Mouse (Mus musculus): Measurements from ENCODE around the gene Grm4. TPM values are rescaled to one million over a fixed set of nuclear protein-coding genes. Genes with fewer than 3 reads are reported as not detected.
A peak's percentile ranks its signal among the peaks of the same experiment; 100 is the strongest.

Grm4 gene
- total and polyA plus RNA-seq, 3 experiments = not detected

DNA sequence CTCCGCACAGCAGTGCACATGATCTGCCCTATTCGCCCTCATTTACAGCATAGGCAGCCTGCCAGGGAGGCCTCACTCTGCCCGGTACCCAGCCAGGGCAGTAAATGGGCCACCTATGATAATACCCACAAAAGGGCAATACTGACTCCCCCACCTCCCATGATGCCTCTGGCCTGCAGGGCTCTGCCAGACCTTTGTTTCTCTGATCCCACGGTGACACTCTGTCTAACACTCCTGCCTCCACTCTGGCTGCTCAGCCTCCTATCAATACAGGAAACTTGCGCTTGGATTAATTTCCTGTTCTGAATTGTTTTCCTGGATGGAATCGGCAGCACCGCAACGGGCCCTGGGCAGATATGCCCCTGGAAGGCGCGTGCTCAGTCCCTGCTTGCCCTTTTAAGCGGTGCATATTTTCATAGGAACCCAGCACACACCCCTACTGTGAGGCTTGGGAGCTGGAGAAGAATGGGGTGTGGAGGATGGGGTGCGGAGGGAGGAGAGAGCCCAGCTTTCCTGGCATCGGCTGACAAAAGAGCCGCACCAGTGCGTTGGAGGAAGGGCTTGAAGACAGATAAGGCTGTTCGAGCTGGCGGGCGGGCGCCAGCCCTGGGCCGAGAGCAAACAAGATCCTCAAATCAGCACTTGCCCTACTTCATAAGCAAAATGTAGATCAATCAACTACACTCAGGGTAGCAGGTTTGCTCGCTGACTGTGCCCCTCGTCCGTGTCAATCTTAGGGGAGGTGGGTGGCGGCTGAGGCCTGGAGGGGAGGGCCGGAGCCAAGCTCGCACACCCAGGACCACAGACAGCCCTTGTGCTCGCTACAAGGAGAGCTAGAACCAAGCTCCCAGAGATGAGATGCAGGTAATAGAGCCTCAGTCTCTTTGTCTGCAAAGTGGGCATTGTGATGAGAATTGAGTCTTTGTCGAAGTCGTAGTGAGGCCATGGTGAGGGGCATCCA lies 40.8 kb downstream of the Grm4 start:
- DNase-seq (ENCODE audit: extremely low read depth) = no peak
- Histone ChIP-seq H3K4me1 (ENCODE audit: control insufficient read depth in 1 of 2, insufficient read depth in 2 of 2) (no peaks in the 10 kb centered on the region), H3K4me2 (ENCODE audit: insufficient read depth, low read depth, poor library complexity, severe bottlenecking) (no peak overlapping the region), H3K9me3 (replicated peaks; ENCODE audit: low read length) (peaks cover 5% of the 10 kb centered on the region), H3K36me3 (replicated peaks in 1 of 2; ENCODE audit: control insufficient read depth in 1 of 2, insufficient read depth in 1 of 2, low read length in 1 of 2) (no peaks in the 10 kb centered on the region), H3K9ac (ENCODE audit: insufficient read depth, low read depth) (no peak overlapping the region), H3K79me2 (replicated peaks; ENCODE audit: control insufficient read depth, extremely low read depth, insufficient read depth, poor library complexity, severe bottlenecking) (no peaks in the 10 kb centered on the region), H3K27ac (ENCODE audit: insufficient read depth, low read depth) (no peak overlapping the region), H3K27me3 (replicated peaks) (peaks cover 74% of the 10 kb centered on the region), H3K4me3 (replicated peaks in 1 of 3; ENCODE audit: low read depth in 2 of 3, low read length in 2 of 3, poor library complexity in 1 of 3) (no peak overlapping the region)
- TF ChIP-seq KAT2A (IDR thresholded peaks at IDR 0.05; ENCODE audit: insufficient replicate concordance, low read length) = no peak
- in situ Hi-C loops (cut with MboI; ENCODE audit: low pct_ligation_motif_present, low pct_unique_long_range_greater_than_20kb, low sequenced_read_pairs) = no loop called here
- dilution Hi-C loops (cut with MboI; ENCODE audit: extremely low pct_ligation_motif_present, extremely low pct_unique_long_range_greater_than_20kb, low sequenced_read_pairs) = no loop called here

DNA sequence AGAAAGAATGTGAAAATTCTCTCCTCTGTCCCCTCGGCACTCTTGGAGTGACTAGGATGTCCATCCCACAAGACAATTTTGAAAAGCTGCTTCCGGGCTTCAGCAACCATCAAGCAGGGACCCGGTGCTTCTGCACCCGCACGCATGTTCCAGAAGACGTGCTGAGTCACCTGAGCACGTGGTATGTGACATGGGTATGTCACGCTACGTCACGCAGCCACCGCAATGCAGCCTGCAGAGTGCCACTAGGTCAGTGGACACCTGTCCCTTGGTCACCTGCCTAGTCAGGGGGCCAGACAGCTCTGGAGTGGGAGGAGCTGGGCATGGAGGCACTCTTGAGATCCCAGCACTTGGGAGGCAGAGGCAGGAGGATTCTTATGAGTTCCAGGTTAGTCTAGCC lies 45.6 kb downstream of the Grm4 start:
- TF ChIP-seq USF2 (conservative IDR thresholded peaks at IDR 0.05; ENCODE audit: low read depth, low read length) (no peak), TBP (conservative IDR thresholded peaks at IDR 0.05; ENCODE audit: low read depth, low read length) (no peak), SMC3 (IDR thresholded peaks at IDR 0.05; ENCODE audit: low read depth, low read length) (no peak), CHD2 (IDR thresholded peaks at IDR 0.05; ENCODE audit: low read length) (no peak), PAX5 (IDR thresholded peaks at IDR 0.05; ENCODE audit: low read length) (no peak), EP300 (IDR thresholded peaks at IDR 0.05; ENCODE audit: low read length) (no peak), CHD1 (IDR thresholded peaks at IDR 0.05; ENCODE audit: low read depth, low read length) (no peak), MYC (IDR thresholded peaks at IDR 0.05; ENCODE audit: low read depth, low read length) (no peak), RAD21 (IDR thresholded peaks at IDR 0.05; ENCODE audit: low read depth, low read length) (no peak)
- dilution Hi-C loops (cut with MboI; ENCODE audit: extremely low pct_ligation_motif_present, extremely low pct_unique_long_range_greater_than_20kb, low sequenced_read_pairs) = no loop called here
- Histone ChIP-seq H3K27me3 (replicated peaks) (peaks cover 77% of the 10 kb centered on the region), H3K27ac (ENCODE audit: insufficient read depth, low read depth) (no peak overlapping the region), H3K9me3 (replicated peaks; ENCODE audit: low read length) (peaks cover 5% of the 10 kb centered on the region), H3K4me3 (replicated peaks in 1 of 3; ENCODE audit: low read depth in 2 of 3, low read length in 2 of 3, poor library complexity in 1 of 3) (no peak overlapping the region), H3K79me2 (replicated peaks; ENCODE audit: control insufficient read depth, extremely low read depth, insufficient read depth, poor library complexity, severe bottlenecking) (no peaks in the 10 kb centered on the region), H3K36me3 (replicated peaks in 1 of 2; ENCODE audit: control insufficient read depth in 1 of 2, insufficient read depth in 1 of 2, low read length in 1 of 2) (no peaks in the 10 kb centered on the region), H3K4me2 (ENCODE audit: insufficient read depth, low read depth, poor library complexity, severe bottlenecking) (no peak overlapping the region), H3K4me1 (ENCODE audit: control insufficient read depth in 1 of 2, insufficient read depth in 2 of 2) (no peaks in the 10 kb centered on the region), H3K9ac (ENCODE audit: insufficient read depth, low read depth) (no peak overlapping the region)
- DNase-seq (ENCODE audit: extremely low read depth) = no peak
- in situ Hi-C loops (cut with MboI; ENCODE audit: low pct_ligation_motif_present, low pct_unique_long_range_greater_than_20kb, low sequenced_read_pairs) = no loop called here

DNA sequence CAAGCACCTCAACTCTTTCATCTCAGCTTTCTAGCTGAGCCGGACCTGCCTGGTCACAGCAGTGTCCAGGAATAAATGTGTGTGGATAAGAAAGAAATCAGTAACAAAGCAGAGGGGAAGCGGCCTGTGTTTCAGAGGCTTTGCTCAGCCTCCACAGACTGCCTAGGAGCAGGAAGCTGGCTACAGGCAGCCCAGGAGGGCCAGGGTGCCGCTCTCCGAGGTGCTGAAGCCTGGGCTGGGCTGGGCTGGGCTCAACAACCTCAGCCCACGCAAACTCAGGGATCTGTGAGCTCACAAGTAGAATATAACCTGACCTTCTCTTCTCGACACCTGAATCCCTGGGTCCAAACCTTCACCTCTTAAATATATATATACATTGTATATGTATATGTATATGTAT lies 54.6 kb downstream of the Grm4 start:
- Histone ChIP-seq H3K4me1 (ENCODE audit: control insufficient read depth in 1 of 2, insufficient read depth in 2 of 2) (peaks cover 0 to 11% of the 10 kb centered on the region in 2 experiments; a peak in 2 of 4 replicates), H3K79me2 (replicated peaks; ENCODE audit: control insufficient read depth, extremely low read depth, insufficient read depth, poor library complexity, severe bottlenecking) (no peaks in the 10 kb centered on the region), H3K9me3 (replicated peaks; ENCODE audit: low read length) (no peaks in the 10 kb centered on the region), H3K27ac (ENCODE audit: insufficient read depth, low read depth) (no peak overlapping the region), H3K4me2 (ENCODE audit: insufficient read depth, low read depth, poor library complexity, severe bottlenecking) (no peak overlapping the region), H3K9ac (ENCODE audit: insufficient read depth, low read depth) (no peak overlapping the region), H3K27me3 (replicated peaks) (peaks cover 66% of the 10 kb centered on the region), H3K4me3 (replicated peaks in 1 of 3; ENCODE audit: low read depth in 2 of 3, low read length in 2 of 3, poor library complexity in 1 of 3) (no peak overlapping the region), H3K36me3 (replicated peaks in 1 of 2; ENCODE audit: control insufficient read depth in 1 of 2, insufficient read depth in 1 of 2, low read length in 1 of 2) (no peaks in the 10 kb centered on the region)
- in situ Hi-C loops (cut with MboI; ENCODE audit: low pct_ligation_motif_present, low pct_unique_long_range_greater_than_20kb, low sequenced_read_pairs) (no loop called here), dilution Hi-C loops (cut with MboI; ENCODE audit: extremely low pct_ligation_motif_present, extremely low pct_unique_long_range_greater_than_20kb, low sequenced_read_pairs) (no loop called here)
- peak; percentile 40 for DNase-seq (ENCODE audit: extremely low read depth)
- TF ChIP-seq NELFE (IDR thresholded peaks at IDR 0.05; ENCODE audit: low read depth, low read length) (no peak), USF2 (conservative IDR thresholded peaks at IDR 0.05; ENCODE audit: low read depth, low read length) (no peak), POLR2A (IDR thresholded peaks at IDR 0.05; ENCODE audit: low read depth, low read length) (no peak), MYC (IDR thresholded peaks at IDR 0.05; ENCODE audit: low read depth, low read length) (no peak), USF1 (IDR thresholded peaks at IDR 0.05; ENCODE audit: low read depth, low read length) (no peak), TBP (conservative IDR thresholded peaks at IDR 0.05; ENCODE audit: low read depth, low read length) (no peak)

All from CH12.LX (cell line).